9 mouse cellular contexts compared by ENCODE assay signal in the genomic region with DNA sequence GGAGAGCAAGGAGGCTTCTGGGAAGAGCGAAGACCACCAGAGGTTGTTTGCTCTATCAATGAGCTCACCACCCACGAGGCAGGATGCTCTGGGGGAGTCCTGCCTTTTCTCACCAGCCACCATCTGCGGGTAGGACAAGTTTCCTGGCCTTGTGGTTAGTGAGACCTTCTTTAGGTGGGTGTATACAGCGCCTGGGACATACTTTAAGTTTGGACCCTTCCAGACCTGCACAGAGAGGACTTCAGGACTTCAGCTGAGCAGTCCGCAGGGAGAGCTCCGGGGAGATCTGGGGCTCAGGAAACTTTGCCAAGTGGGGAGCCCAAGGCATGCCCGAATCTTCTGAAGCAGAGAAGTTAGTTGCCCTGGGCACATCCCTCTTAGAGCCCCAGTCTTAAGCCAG. TPM values are rescaled to one million over a fixed set of nuclear protein-coding genes. Genes with fewer than 3 reads are reported as not detected.
DNase-seq lines count a peak whose midpoint lies in the region; ATAC-seq and TF ChIP-seq lines count a peak whose summit lies in the region.
"Had no signal": no experiment of that assay in that cellular context is flagged by ENCODE, and none has a peak within 500 bp of the region (broad histone marks: within the 10 kb centered on the region; RNA-seq: fewer than 3 reads in every experiment).

No protein-coding gene starts in this region.

- H3K9me3 ChIP-seq in megakaryocyte, embryonic 14.5 days = no peaks in the 10 kb centered on the region
- H3K9me3 ChIP-seq in forebrain, postnatal 0 days (ENCODE audit: low read length) = no peaks in the 10 kb centered on the region
- no peaks in the 10 kb centered on the region for H3K9me3 ChIP-seq in liver, embryonic 14.5 days (ENCODE audit: control insufficient read depth, low read length)

- no peak for TF ChIP-seq EP300 in liver, embryonic 14.5 days (IDR thresholded peaks at IDR 0.05; ENCODE audit: low read depth)

- H3K27me3 ChIP-seq in megakaryocyte, embryonic 14.5 days (replicated peaks) = peaks cover 22% of the 10 kb centered on the region
- peaks cover 28% of the 10 kb centered on the region for H3K27me3 ChIP-seq in forebrain, postnatal 0 days (ENCODE audit: insufficient read depth, low read length)
- peaks cover 27% of the 10 kb centered on the region for H3K27me3 ChIP-seq in liver, embryonic 14.5 days (ENCODE audit: control insufficient read depth, insufficient read depth, low read length)

- ATAC-seq in megakaryocyte, adult 5-6 weeks (ENCODE audit: poor library complexity, severe bottlenecking) = no peak
- no peak for ATAC-seq in forebrain, postnatal 0 days
- ATAC-seq in liver, embryonic 14.5 days (ENCODE audit: insufficient read depth) = no peak

- 27% methylated on average over 7 of the region's 7 CpGs for WGBS in forebrain, postnatal 0 days
- 19% methylated on average over 7 of the region's 7 CpGs for WGBS in liver, embryonic 14.5 days (ENCODE audit: insufficient replicate concordance)

- no peak overlapping the region for H3K27ac ChIP-seq in forebrain, postnatal 0 days (ENCODE audit: low read depth, low read length)
- no peak overlapping the region for H3K27ac ChIP-seq in liver, embryonic 14.5 days

- no peak for TF ChIP-seq CTCF in forebrain, postnatal 0 days (IDR thresholded peaks at IDR 0.05; ENCODE audit: low read depth)
- no peak for TF ChIP-seq CTCF in liver, embryonic 14.5 days (IDR thresholded peaks at IDR 0.05; ENCODE audit: low read depth)

- no peak for DNase-seq in forebrain, postnatal 0 days
- DNase-seq in liver, embryonic 14.5 days (ENCODE audit: low read depth in 3 of 3, low spot score in 3 of 3) = no peak
- peak; percentile 61 for DNase-seq in thymus, postnatal 14 days
- DNase-seq in left cerebral cortex, postnatal 25 days (ENCODE audit: low spot score in 2 of 2) = no peak
- no peak for DNase-seq in layer of hippocampus, adult 8-10 months (ENCODE audit: low spot score in 2 of 2)
- DNase-seq in urinary bladder, postnatal 36 days (ENCODE audit: low spot score in 2 of 2) = no peak

- no peak overlapping the region for H3K9ac ChIP-seq in forebrain, postnatal 0 days
- no peak overlapping the region for H3K9ac ChIP-seq in liver, embryonic 14.5 days (replicated peaks)

- intact Hi-C loops in left cerebral cortex, postnatal 25 days (cut with DNase I) = loop anchor here (2.0 kb wide), 1 partner anchor 15 kb away; no protein-coding TSS in a partner anchor

- peaks cover 90% of the 10 kb centered on the region for H3K4me1 ChIP-seq in megakaryocyte, embryonic 14.5 days
- H3K4me1 ChIP-seq in forebrain, postnatal 0 days (ENCODE audit: insufficient read depth) = no peaks in the 10 kb centered on the region
- peaks cover 0 to 24% of the 10 kb centered on the region in 2 experiments; a peak in 3 of 4 replicates for H3K4me1 ChIP-seq in liver, embryonic 14.5 days (replicated peaks; ENCODE audit: control insufficient read depth in 2 of 2, insufficient read depth in 2 of 2, low read length in 1 of 2)

- H3K36me3 ChIP-seq in megakaryocyte, embryonic 14.5 days (replicated peaks; ENCODE audit: low read length) = peaks cover 32% of the 10 kb centered on the region
- no peaks in the 10 kb centered on the region for H3K36me3 ChIP-seq in forebrain, postnatal 0 days (ENCODE audit: insufficient read depth)
- H3K36me3 ChIP-seq in liver, embryonic 14.5 days (replicated peaks; ENCODE audit: control insufficient read depth, insufficient read depth, low read depth) = no peaks in the 10 kb centered on the region

- peak overlapping the region; percentile 90 for H3K4me3 ChIP-seq in megakaryocyte, embryonic 14.5 days (replicated peaks)
- peak overlapping the region; percentile 32; the same call in 1 of the 2 replicates for H3K4me3 ChIP-seq in forebrain, postnatal 0 days (ENCODE audit: low read depth, low read length)
- peak overlapping the region in 1 of 2 experiments; percentile 20; a peak in 2 of 4 replicates for H3K4me3 ChIP-seq in liver, embryonic 14.5 days (ENCODE audit: insufficient read depth in 1 of 2, low read depth in 2 of 2, low read length in 2 of 2)

- H3K4me2 ChIP-seq in forebrain, postnatal 0 days (ENCODE audit: low read depth) = peak overlapping the region; percentile 59
- peak overlapping the region; percentile 50 for H3K4me2 ChIP-seq in liver, embryonic 14.5 days (ENCODE audit: low read depth)

RNA-seq across cellular contexts. Expression of a gene that starts 0.5 kb away (rescaled TPM):
- 2.8 and 8.0 TPM in 2 replicates for polyA plus RNA-seq in megakaryocyte, embryonic 14.5 days (2012; ENCODE audit: insufficient read depth, low replicate concordance)
- total RNA-seq in megakaryocyte, adult 5-6 weeks (2015) = 0.09 and 0.25 TPM in 2 replicates
- not detected in 2 replicates for total RNA-seq in megakaryocyte, adult 5-6 weeks (2017)
- total RNA-seq in forebrain, postnatal 0 days (2014; rRNA removed) = 0.23 TPM in 1 of 2 replicates, not detected in the other
- not detected in 2 replicates for polyA plus RNA-seq in forebrain, postnatal 0 days (2015; fragmentation: Nextera tagmentation; extraction: Ambion mirVana)
- polyA plus RNA-seq in liver, embryonic 14.5 days (2012; rRNA removed) = 0.16 and 0.23 TPM in 2 replicates
- 0.30 and 0.41 TPM in 2 replicates for polyA plus RNA-seq in liver, embryonic 14.5 days (2014; fragmentation: Nextera tagmentation; extraction: Ambion mirVana)
- total RNA-seq in left cerebral cortex, postnatal 25 days (2021) = under 1 TPM; 0.64 to 0.66 TPM
- total RNA-seq in layer of hippocampus, adult 8-10 months (2022) = not detected
- total RNA-seq: hematopoietic stem cell, adult 5-6 weeks had no signal

RNA-seq across cellular contexts. Expression of a gene that starts 15.9 kb away (rescaled TPM):
- polyA plus RNA-seq in megakaryocyte, embryonic 14.5 days (2012; ENCODE audit: insufficient read depth, low replicate concordance) = 86.9 and 219 TPM in 2 replicates
- total RNA-seq in megakaryocyte, adult 5-6 weeks (2015) = 42.0 and 48.6 TPM in 2 replicates
- total RNA-seq in megakaryocyte, adult 5-6 weeks (2017) = 50.8 and 59.5 TPM in 2 replicates
- 32.1 TPM in 2 replicates for total RNA-seq in forebrain, postnatal 0 days (2014; rRNA removed)
- polyA plus RNA-seq in forebrain, postnatal 0 days (2015; fragmentation: Nextera tagmentation; extraction: Ambion mirVana) = 26.2 and 26.5 TPM in 2 replicates
- 10.0 and 12.6 TPM in 2 replicates for polyA plus RNA-seq in liver, embryonic 14.5 days (2012; rRNA removed)
- 8.7 and 9.3 TPM in 2 replicates for polyA plus RNA-seq in liver, embryonic 14.5 days (2014; fragmentation: Nextera tagmentation; extraction: Ambion mirVana)
- total RNA-seq in left cerebral cortex, postnatal 25 days (2021) = 10 to 100 TPM; 33.7 to 41.6 TPM
- 10 to 100 TPM; 26.9 to 40.7 (median 31.3) TPM for total RNA-seq in layer of hippocampus, adult 8-10 months (2022)

RNA-seq across cellular contexts. Expression of a gene that starts 16.0 kb away (rescaled TPM):
- polyA plus RNA-seq in megakaryocyte, embryonic 14.5 days (2012; ENCODE audit: insufficient read depth, low replicate concordance) = 40.5 and 70.3 TPM in 2 replicates
- total RNA-seq in megakaryocyte, adult 5-6 weeks (2015) = 13.5 and 16.2 TPM in 2 replicates
- 4.7 and 7.7 TPM in 2 replicates for total RNA-seq in megakaryocyte, adult 5-6 weeks (2017)
- 58.0 and 69.7 TPM in 2 replicates for total RNA-seq in forebrain, postnatal 0 days (2014; rRNA removed)
- polyA plus RNA-seq in forebrain, postnatal 0 days (2015; fragmentation: Nextera tagmentation; extraction: Ambion mirVana) = 89.7 and 99.5 TPM in 2 replicates
- 7.2 and 11.7 TPM in 2 replicates for polyA plus RNA-seq in liver, embryonic 14.5 days (2012; rRNA removed)
- polyA plus RNA-seq in liver, embryonic 14.5 days (2014; fragmentation: Nextera tagmentation; extraction: Ambion mirVana) = 13.9 and 16.8 TPM in 2 replicates
- total RNA-seq in left cerebral cortex, postnatal 25 days (2021) = 10 to 100 TPM; 19.5 to 23.2 TPM
- 10 to 100 TPM; 23.4 to 31.5 (median 27.6) TPM for total RNA-seq in layer of hippocampus, adult 8-10 months (2022)

RNA-seq across cellular contexts. Expression of a gene that starts 16.8 kb away (rescaled TPM):
- polyA plus RNA-seq in megakaryocyte, embryonic 14.5 days (2012; ENCODE audit: insufficient read depth, low replicate concordance) = 66.0 and 142 TPM in 2 replicates
- 9.8 and 10.3 TPM in 2 replicates for total RNA-seq in megakaryocyte, adult 5-6 weeks (2015)
- 15.2 and 15.6 TPM in 2 replicates for total RNA-seq in megakaryocyte, adult 5-6 weeks (2017)
- 53.4 and 84.0 TPM in 2 replicates for total RNA-seq in forebrain, postnatal 0 days (2014; rRNA removed)
- 66.7 and 73.9 TPM in 2 replicates for polyA plus RNA-seq in forebrain, postnatal 0 days (2015; fragmentation: Nextera tagmentation; extraction: Ambion mirVana)
- polyA plus RNA-seq in liver, embryonic 14.5 days (2012; rRNA removed) = 21.6 and 23.3 TPM in 2 replicates
- 15.3 and 17.2 TPM in 2 replicates for polyA plus RNA-seq in liver, embryonic 14.5 days (2014; fragmentation: Nextera tagmentation; extraction: Ambion mirVana)
- 10 to 100 TPM; 26.8 to 29.4 TPM for total RNA-seq in left cerebral cortex, postnatal 25 days (2021)
- total RNA-seq in layer of hippocampus, adult 8-10 months (2022) = 10 to 100 TPM; 19.0 to 36.1 (median 25.0) TPM

RNA-seq across cellular contexts. Expression of a gene that starts 27.3 kb away (rescaled TPM):
- polyA plus RNA-seq in megakaryocyte, embryonic 14.5 days (2012; ENCODE audit: insufficient read depth, low replicate concordance) = 3,699 and 12,582 TPM in 2 replicates
- 547 and 634 TPM in 2 replicates for total RNA-seq in megakaryocyte, adult 5-6 weeks (2015)
- total RNA-seq in megakaryocyte, adult 5-6 weeks (2017) = 285 and 337 TPM in 2 replicates
- 14.2 and 17.9 TPM in 2 replicates for total RNA-seq in forebrain, postnatal 0 days (2014; rRNA removed)
- polyA plus RNA-seq in forebrain, postnatal 0 days (2015; fragmentation: Nextera tagmentation; extraction: Ambion mirVana) = 37.9 and 40.6 TPM in 2 replicates
- 71.3 and 74.6 TPM in 2 replicates for polyA plus RNA-seq in liver, embryonic 14.5 days (2012; rRNA removed)
- 129 and 146 TPM in 2 replicates for polyA plus RNA-seq in liver, embryonic 14.5 days (2014; fragmentation: Nextera tagmentation; extraction: Ambion mirVana)
- 1 to 10 TPM; 7.8 to 8.4 TPM for total RNA-seq in left cerebral cortex, postnatal 25 days (2021)
- total RNA-seq in layer of hippocampus, adult 8-10 months (2022) = 10 to 100 TPM in 3 of 4 experiments, 1 to 10 TPM in 1; 7.4 to 54.9 (median 25.7) TPM
